Mouse (Mus musculus): ENCODE measurements around the gene Cd38.
A peak's percentile ranks its signal among the peaks of the same experiment; 100 is the strongest.
"Not testable (repeated sequence)": the region's sequence is repeated elsewhere in the genome, so short reads cannot be mapped to it uniquely, and the experiment has no call there.

Gene Cd38

GRCm38 (mm10) chr5:43860096-43860495 lies 8.3 kb upstream of the Cd38 start:
- no peak for DNase-seq

- no peak for DNase-seq
Observed at GRCm38 (mm10) chr5:43860670-43861431, 7.5 kb upstream of the Cd38 start.

GRCm38 (mm10) chr5:43863642-43864041 lies 4.7 kb upstream of the Cd38 start:
- no peak for DNase-seq

GRCm38 (mm10) chr5:43865316-43865715 lies 3.0 kb upstream of the Cd38 start:
- peak in 1 of 2 experiments; percentile 48 for DNase-seq

- DNase-seq = peak in 1 of 2 experiments; percentile 47
Observed at GRCm38 (mm10) chr5:43868711-43869600, 603 bp downstream of the Cd38 start.

GRCm38 (mm10) chr5:43871845-43872244 lies 3.5 kb downstream of the Cd38 start:
- DNase-seq = no peak

- DNase-seq = no peak
Observed at GRCm38 (mm10) chr5:43872652-43873051, 4.3 kb downstream of the Cd38 start.

GRCm38 (mm10) chr5:43882034-43882433 lies 13.7 kb downstream of the Cd38 start:
- DNase-seq = no peak

GRCm38 (mm10) chr5:43885060-43885820 lies 16.9 kb downstream of the Cd38 start:
- DNase-seq = no peak

- peak; percentile 65 to 71 for DNase-seq
Observed at GRCm38 (mm10) chr5:43892386-43892785, 24.0 kb downstream of the Cd38 start.

- DNase-seq = peak; percentile 68 to 80
Observed at GRCm38 (mm10) chr5:43894113-43894512, 25.8 kb downstream of the Cd38 start.

GRCm38 (mm10) chr5:43895931-43896330 lies 27.6 kb downstream of the Cd38 start:
- no peak for DNase-seq

GRCm38 (mm10) chr5:43904685-43905084 lies 36.3 kb downstream of the Cd38 start:
- DNase-seq = peak; percentile 49 to 83

GRCm38 (mm10) chr5:43909213-43909612 lies 40.9 kb downstream of the Cd38 start:
- no peak for DNase-seq

- peak; percentile 36 to 39 for DNase-seq
Observed at GRCm38 (mm10) chr5:43910006-43910405, 41.7 kb downstream of the Cd38 start.

GRCm38 (mm10) chr5:43912844-43913243 lies 44.5 kb downstream of the Cd38 start, which contains the start of gene Gm7879:
Gene Gm7879, plus strand, starts transcription at chr5:43913144.
- not testable (repeated sequence) for DNase-seq

GRCm38 (mm10) chr5:43915261-43915886 lies 47.0 kb downstream of the Cd38 start:
- no peak for DNase-seq

GRCm38 (mm10) chr5:43921877-43922276 lies 53.5 kb downstream of the Cd38 start:
- peak; percentile 4 to 42 for DNase-seq

- DNase-seq = peak; percentile 55 to 86
Observed at GRCm38 (mm10) chr5:43923933-43924332, 55.6 kb downstream of the Cd38 start.

- no peak for DNase-seq
Observed at GRCm38 (mm10) chr5:43927729-43928128, 59.4 kb downstream of the Cd38 start.

GRCm38 (mm10) chr5:43933269-43933668 lies 64.9 kb downstream of the Cd38 start:
- no peak for DNase-seq

GRCm38 (mm10) chr5:43947330-43947977 lies 79.1 kb downstream of the Cd38 start:
- peak in 1 of 2 experiments; percentile 2 for DNase-seq
